Mouse (Mus musculus): ENCODE results near the gene Pbx2.

GRCm38 (mm10) chr17:34643379-34643778 lies 52.3 kb downstream of the Pbx2 start:
- TF ChIP-seq POLR2A (IDR thresholded peaks at IDR 0.05; ENCODE audit: insufficient read depth, low read length) (no peak), EP300 (IDR thresholded peaks at IDR 0.05; ENCODE audit: insufficient read depth, low read depth, low read length) (no peak)
